In the genomic region with DNA sequence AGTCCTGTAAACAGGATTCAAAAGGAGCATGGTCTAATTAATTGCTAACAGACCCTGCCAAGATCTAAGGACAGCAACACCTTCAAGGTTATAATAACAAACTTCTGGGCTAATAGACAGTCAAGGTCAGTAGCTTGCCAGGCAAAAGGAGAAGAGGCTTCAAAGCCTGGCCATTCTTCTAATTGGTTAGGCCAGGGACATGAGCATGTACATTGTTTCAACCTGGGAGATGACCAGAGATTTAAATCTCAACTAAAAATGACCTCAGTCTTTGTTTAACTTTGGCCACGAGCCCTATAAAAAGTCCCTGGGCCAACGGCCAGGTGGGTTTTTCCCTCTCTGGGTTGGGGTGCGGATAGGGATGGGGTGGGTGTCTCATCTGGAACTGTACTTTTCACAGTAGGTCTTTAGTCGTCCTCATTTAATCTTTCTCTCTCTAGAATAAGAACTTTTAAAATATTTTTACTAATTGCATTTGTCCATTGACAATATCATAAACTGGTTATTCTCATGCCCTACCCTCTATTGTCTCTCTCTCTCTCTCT, we compare ENCODE assay signal across 9 mouse cellular contexts. TPM values are rescaled to one million over a fixed set of nuclear protein-coding genes. Genes with fewer than 3 reads are reported as not detected.
DNase-seq lines count a peak whose midpoint lies in the region.
"Had no signal": no experiment of that assay in that cellular context is flagged by ENCODE, and none has a peak within 500 bp of the region (broad histone marks: within the 10 kb centered on the region; RNA-seq: fewer than 3 reads in every experiment).

No protein-coding gene starts in this region.

- DNase-seq in adrenal gland, postnatal 10 days, result peak; percentile 40
- no peak for DNase-seq in adrenal gland, adult 18-20 months (ENCODE audit: low spot score in 2 of 2)
- peak; percentile 29 for DNase-seq in kidney, adult 9 months
- no peak for DNase-seq in kidney, postnatal 25 days
- peak; percentile 9 for DNase-seq in adrenal gland, postnatal 25 days
- no peak for DNase-seq in cerebellum, adult 9-10 months
- DNase-seq: cerebellum, adult 11-12 months; cerebellum, adult 9-11 months; cerebellum, postnatal 36 days had no signal

RNA-seq across cellular contexts. Expression of gene Slc35g1, which starts 25.0 kb away (rescaled TPM):
- 10 to 100 TPM; 15.1 to 18.4 TPM for total RNA-seq in adrenal gland, postnatal 10 days (2021)
- 10 to 100 TPM; 15.1 to 15.3 TPM for total RNA-seq in adrenal gland, adult 18-20 months (2021)
- 22.5 and 28.3 TPM in 2 replicates for total RNA-seq in adrenal gland, postnatal 25 days (2021)

Comparison
In these comparisons a context has a peak if more than half of its experiments do, and no peak if none do; other contexts are left out.
1. DNase-seq: peak in adrenal gland, postnatal 10 days (single experiment), kidney, adult 9 months (single experiment) and adrenal gland, postnatal 25 days (single experiment); none in adrenal gland, adult 18-20 months (0 of 2), kidney, postnatal 25 days (0 of 2) and cerebellum, adult 9-10 months (single experiment).